Mouse (Mus musculus) heart, embryonic 15.5 days (tissue): Measurements from ENCODE around the gene Mob3b. TPM values are rescaled to one million over a fixed set of nuclear protein-coding genes. Genes with fewer than 3 reads are reported as not detected.
"Not testable (repeated sequence)": the region's sequence is repeated elsewhere in the genome, so short reads cannot be mapped to it uniquely, and the experiment has no call there.

Experiments used
- ATAC-seq: fragments of 200-750 bp; cut with Nextera tagmentation; replicated peaks from 2 replicates; pipeline ENCODE4 v1.8.0; 2017; ENCODE audit warnings: low read depth, moderate TSS enrichment; ENCODE audit not compliant: insufficient number of reproducible peaks, insufficient read depth, low FRiP score
- H3K27ac ChIP-seq: fragments of 300-500 bp; sonication (generic); 2 replicates; pipeline ENCODE4 v1.5.1; 2015; ENCODE audit warnings: mild to moderate bottlenecking, inconsistent platforms
- H3K27me3 ChIP-seq: fragments of 300-500 bp; sonication (generic); 2 replicates; pipeline ENCODE4 v1.6.1; 2015; ENCODE audit warnings: inconsistent platforms
- H3K36me3 ChIP-seq: fragments of 300-500 bp; sonication (generic); 2 replicates; pipeline ENCODE4 v1.6.1; 2015; ENCODE audit warnings: mild to moderate bottlenecking, inconsistent platforms
- H3K4me1 ChIP-seq: fragments of 300-500 bp; sonication (generic); replicated peaks from 2 replicates; pipeline ENCODE4 v1.6.1; 2015; ENCODE audit warnings: inconsistent platforms
- H3K4me2 ChIP-seq: fragments of 300-500 bp; sonication (generic); 2 replicates; pipeline ENCODE4 v1.6.1; 2015; ENCODE audit warnings: inconsistent platforms, mild to moderate bottlenecking, moderate library complexity
- H3K4me3 ChIP-seq: fragments of 300-500 bp; sonication (generic); 2 replicates; pipeline ENCODE4 v1.5.1; 2015; ENCODE audit warnings: mild to moderate bottlenecking, inconsistent platforms
- H3K9ac ChIP-seq: fragments of 300-500 bp; sonication (generic); 2 replicates; pipeline ENCODE4 v1.6.1; 2015; ENCODE audit warnings: mild to moderate bottlenecking, inconsistent platforms
- H3K9me3 ChIP-seq: fragments of 300-500 bp; sonication (generic); replicated peaks from 2 replicates; pipeline ENCODE4 v1.6.1; 2016; ENCODE audit warnings: inconsistent platforms
- WGBS: fragments of 180-500 bp; shearing (Covaris S2); methylation state at CpG from one replicate; pipeline ENCODE4 v1.1.7; 2015; ENCODE audit warnings: mixed read lengths; 5-methylcytosine and 5-hydroxymethylcytosine counted together
- polyA plus RNA-seq: library from polyadenylated mRNA; unstranded; fragments of >200 nt; fragmentation: Nextera tagmentation; extraction: Ambion mirVana; gene quantifications from 2 replicates; pipeline ENCODE4 v1.2.1, GENCODE M21; 2015

Gene Mob3b
- polyA plus RNA-seq, 1 experiment from 2014 or later, result 4.1 TPM

DNA sequence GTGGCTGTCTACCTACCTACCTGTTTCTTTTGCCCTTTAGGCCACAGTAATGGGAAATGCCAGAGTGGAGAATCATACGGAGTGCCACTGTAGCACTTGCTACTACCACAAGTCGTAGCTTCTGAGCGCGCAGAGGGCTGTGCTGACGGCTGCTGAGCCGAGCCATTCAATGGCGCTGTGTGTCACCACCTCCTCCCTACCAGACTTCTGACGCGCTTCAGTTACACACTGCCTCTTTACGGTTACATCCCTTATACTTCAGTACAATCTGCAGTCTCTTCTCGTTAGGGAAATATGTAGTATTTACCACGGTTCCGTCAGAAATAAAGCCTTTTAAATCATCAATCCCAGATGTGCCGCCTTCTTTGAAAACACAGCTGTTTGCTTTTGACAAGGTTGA is 250.3 kb downstream of the Mob3b start:
- Histone ChIP-seq H3K27ac (no peak overlapping the region), H3K27me3 (no peaks in the 10 kb centered on the region), H3K4me2 (peak overlapping the region; percentile 11; the same call in 1 of the 2 replicates), H3K9ac (no peak overlapping the region), H3K36me3 (no peaks in the 10 kb centered on the region), H3K4me3 (no peak overlapping the region), H3K4me1 (0 out of 2 replicates have a peak, but pooled peaks cover 4% of the 10 kb centered on the region), H3K9me3 (no peaks in the 10 kb centered on the region)
- no peak for ATAC-seq
- WGBS, result 37% methylated on average over 14 of the region's 14 CpGs

DNA sequence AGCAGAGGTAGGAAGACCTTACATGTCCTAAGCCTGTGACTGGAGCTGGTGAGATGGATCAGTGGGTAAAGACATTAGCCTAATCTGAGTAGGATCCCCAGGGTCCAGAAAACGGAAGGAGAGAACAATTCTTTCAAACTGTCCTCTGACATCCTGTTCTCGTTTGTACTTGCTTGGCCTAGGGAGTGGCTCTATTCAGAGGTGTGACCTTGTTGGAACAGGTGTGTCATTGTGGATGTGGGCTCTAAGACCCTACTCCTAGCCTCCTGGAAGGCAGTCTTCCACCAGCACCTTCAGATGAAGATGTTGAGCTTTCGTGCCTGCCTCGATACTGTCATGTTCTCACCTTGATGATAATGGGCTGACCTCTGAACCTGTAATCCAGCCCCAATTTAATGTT is 251.1 kb downstream of the Mob3b start:
- no peak for ATAC-seq
- Histone ChIP-seq H3K4me3 (no peak overlapping the region), H3K27me3 (no peaks in the 10 kb centered on the region), H3K9me3 (no peaks in the 10 kb centered on the region), H3K9ac (no peak overlapping the region), H3K27ac (no peak overlapping the region), H3K36me3 (no peaks in the 10 kb centered on the region), H3K4me1 (0 out of 2 replicates have a peak, but pooled peaks cover 4% of the 10 kb centered on the region), H3K4me2 (no peak overlapping the region)
- WGBS, result 75% methylated on average over 4 of the region's 4 CpGs

DNA sequence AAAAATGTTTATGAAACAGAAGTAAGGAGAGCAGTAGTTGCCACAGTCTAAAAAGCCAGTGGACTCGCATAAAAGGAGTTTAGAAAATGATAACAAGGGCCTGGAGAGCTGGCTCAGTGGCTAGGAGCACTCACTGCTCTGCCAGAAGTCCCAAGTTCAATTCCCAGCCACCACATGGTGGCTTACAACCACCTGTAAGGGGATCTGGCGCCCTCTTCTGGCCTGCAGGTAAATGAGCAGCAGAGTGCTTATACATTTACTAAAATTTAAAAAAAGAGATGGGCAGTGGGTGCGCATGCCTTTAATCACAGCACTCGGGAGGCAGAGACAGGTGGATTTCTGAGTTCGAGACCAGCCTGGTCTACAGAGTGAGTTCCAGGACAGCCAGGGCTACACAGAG is 251.9 kb downstream of the Mob3b start:
- H3K4me1 ChIP-seq, result 0 out of 2 replicates have a peak, but pooled peaks cover 4% of the 10 kb centered on the region
- no peaks in the 10 kb centered on the region for H3K27me3 ChIP-seq
- no peaks in the 10 kb centered on the region for H3K9me3 ChIP-seq
- no peak for ATAC-seq
- WGBS, result 66% methylated on average over 5 of the region's 5 CpGs
- H3K27ac ChIP-seq, result no peak overlapping the region
- no peaks in the 10 kb centered on the region for H3K36me3 ChIP-seq
- no peak overlapping the region for H3K4me3 ChIP-seq
- H3K4me2 ChIP-seq, result no peak overlapping the region
- no peak overlapping the region for H3K9ac ChIP-seq

DNA sequence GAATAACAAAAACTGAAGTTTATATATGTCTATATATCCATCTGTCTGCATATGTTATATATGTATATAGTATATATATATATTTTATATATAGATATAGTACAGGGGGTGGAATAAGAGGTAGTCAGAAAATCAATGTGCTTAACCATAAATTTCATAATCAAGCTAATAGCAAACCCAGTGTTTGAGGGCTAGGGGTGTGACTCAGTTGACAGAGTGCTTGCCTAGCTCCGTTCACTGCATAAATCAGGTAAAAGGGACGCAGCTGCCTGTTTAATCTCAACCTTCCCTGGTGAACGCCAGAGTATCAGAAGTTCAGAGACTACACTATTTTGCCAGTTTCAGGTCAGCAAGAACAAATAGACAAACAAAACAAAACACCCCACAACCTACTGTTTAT is 255.7 kb downstream of the Mob3b start:
- not testable (repeated sequence) for H3K27ac ChIP-seq, H3K4me1 ChIP-seq, ATAC-seq, H3K9me3 ChIP-seq, H3K4me3 ChIP-seq, H3K27me3 ChIP-seq, H3K9ac ChIP-seq, H3K4me2 ChIP-seq, H3K36me3 ChIP-seq
- 50% methylated on average over 3 of the region's 3 CpGs for WGBS

GRCm38 (mm10) chr4:34901166-34901565 is 256.1 kb downstream of the Mob3b start:
- 70% methylated on average over 4 of the region's 4 CpGs for WGBS

DNA sequence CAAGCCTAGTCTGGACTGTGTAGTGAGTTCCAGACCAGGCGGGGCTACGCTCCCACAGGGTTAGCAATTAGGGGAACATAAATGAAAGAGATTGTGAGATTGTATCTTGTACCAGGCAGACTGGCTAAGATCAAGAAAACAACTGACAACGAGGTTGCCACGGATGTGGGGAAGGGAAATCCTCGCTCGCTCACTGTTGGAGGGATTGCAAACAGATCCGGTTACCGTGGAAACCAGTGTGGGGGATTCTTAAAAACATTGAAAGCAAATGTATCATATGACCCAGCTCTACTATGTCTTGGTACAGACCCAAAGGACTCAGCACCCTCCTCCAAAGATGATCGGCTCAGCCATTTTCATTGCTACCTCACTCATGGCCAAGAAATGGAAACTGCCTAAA is 257.1 kb downstream of the Mob3b start:
- ATAC-seq, result no peak
- Histone ChIP-seq H3K4me3 (no peak overlapping the region), H3K36me3 (no peaks in the 10 kb centered on the region), H3K4me2 (peak overlapping the region; percentile 21; the same call in 1 of the 2 replicates), H3K9me3 (no peaks in the 10 kb centered on the region), H3K9ac (no peak overlapping the region), H3K27me3 (no peaks in the 10 kb centered on the region), H3K27ac (no peak overlapping the region), H3K4me1 (no peaks in the 10 kb centered on the region)
- 50% methylated on average over 9 of the region's 9 CpGs for WGBS

More at GRCm38 (mm10) chr4:34901166-34901565, 256.1 kb downstream of the Mob3b start:
- Histone ChIP-seq H3K27ac (no peak overlapping the region), H3K9me3 (no peaks in the 10 kb centered on the region), H3K4me2 (no peak overlapping the region), H3K4me3 (no peak overlapping the region), H3K9ac (no peak overlapping the region), H3K4me1 (no peaks in the 10 kb centered on the region), H3K27me3 (no peaks in the 10 kb centered on the region), H3K36me3 (no peaks in the 10 kb centered on the region)
- ATAC-seq, result no peak

DNA sequence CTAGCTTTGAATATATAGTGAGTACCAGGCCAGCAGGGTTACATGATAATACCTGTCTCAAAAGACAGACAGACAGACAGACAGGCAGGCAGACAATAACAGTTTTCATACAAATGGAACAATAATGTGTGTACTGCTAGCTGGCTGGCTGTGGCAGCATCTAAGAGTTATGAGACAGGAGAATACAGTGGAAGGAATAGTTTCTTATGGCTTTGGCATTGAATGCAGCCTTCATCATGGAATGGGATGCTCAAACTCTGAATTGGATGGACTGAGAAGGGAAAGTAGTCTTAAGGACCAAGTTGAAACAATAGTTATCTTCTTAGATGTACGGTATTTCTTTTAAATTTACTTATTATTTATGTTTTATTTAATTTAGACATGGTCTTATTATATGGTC is 258.0 kb downstream of the Mob3b start:
- no peak for ATAC-seq
- H3K4me3 ChIP-seq, result no peak overlapping the region
- 91% methylated on average over 1 of the region's 1 CpGs for WGBS
- no peaks in the 10 kb centered on the region for H3K9me3 ChIP-seq
- no peak overlapping the region for H3K9ac ChIP-seq
- H3K4me2 ChIP-seq, result no peak overlapping the region
- no peak overlapping the region for H3K27ac ChIP-seq
- H3K36me3 ChIP-seq, result no peaks in the 10 kb centered on the region
- H3K27me3 ChIP-seq, result no peaks in the 10 kb centered on the region
- no peaks in the 10 kb centered on the region for H3K4me1 ChIP-seq

Other genes with a start within 250 kb of the Mob3b start
- gene Ifnk, start 5.4 kb downstream of the Mob3b start, polyA plus RNA-seq, result not detected in 2 replicates
- gene C9orf72, start 68.7 kb upstream of the Mob3b start, polyA plus RNA-seq, result 19.0 and 20.1 TPM in 2 replicates